Mouse (Mus musculus) heart, embryonic 12.5 days (tissue): ENCODE results near the gene Ubald1. TPM values are rescaled to one million over a fixed set of nuclear protein-coding genes. Genes with fewer than 3 reads are reported as not detected.

ENCODE experiments used
- ATAC-seq: fragments of 200-750 bp; cut with Nextera tagmentation; 2 replicates; pipeline ENCODE4 v1.8.0; 2017; ENCODE audit warnings: moderate TSS enrichment, moderate library complexity; ENCODE audit not compliant: insufficient number of reproducible peaks, low FRiP score
- H3K27ac ChIP-seq: fragments of 300-500 bp; sonication (generic); 2 replicates; pipeline ENCODE4 v1.5.1; 2016; ENCODE audit warnings: mild to moderate bottlenecking, moderate library complexity; ENCODE audit not compliant: poor library complexity, severe bottlenecking
- H3K27me3 ChIP-seq: fragments of 300-500 bp; sonication (generic); replicated peaks from 2 replicates; pipeline ENCODE4 v1.6.1; 2016; ENCODE audit warnings: mild to moderate bottlenecking, moderate library complexity
- H3K36me3 ChIP-seq: fragments of 300-500 bp; sonication (generic); 2 replicates; pipeline ENCODE4 v1.6.1; 2016; ENCODE audit warnings: mild to moderate bottlenecking, moderate library complexity
- H3K4me1 ChIP-seq: fragments of 300-500 bp; sonication (generic); replicated peaks from 2 replicates; pipeline ENCODE4 v1.6.1; 2016; ENCODE audit warnings: mild to moderate bottlenecking
- H3K4me2 ChIP-seq: fragments of 300-500 bp; sonication (generic); 2 replicates; pipeline ENCODE4 v1.6.1; 2016; ENCODE audit warnings: mild to moderate bottlenecking, moderate library complexity
- H3K4me3 ChIP-seq: fragments of 300-500 bp; sonication (generic); 2 replicates; pipeline ENCODE4 v1.5.1; 2016; ENCODE audit warnings: mild to moderate bottlenecking
- H3K9ac ChIP-seq: fragments of 300-500 bp; sonication (generic); 2 replicates; pipeline ENCODE4 v1.6.1; 2016; ENCODE audit warnings: mild to moderate bottlenecking, moderate library complexity
- H3K9me3 ChIP-seq: fragments of 300-500 bp; sonication (generic); replicated peaks from 2 replicates; pipeline ENCODE4 v1.6.1; 2016; ENCODE audit warnings: mild to moderate bottlenecking, moderate library complexity
- WGBS: fragments of 180-500 bp; shearing (Covaris S2); methylation state at CpG from one replicate; pipeline ENCODE4 v1.1.7; 2016; 5-methylcytosine and 5-hydroxymethylcytosine counted together
- polyA plus RNA-seq: library from polyadenylated mRNA; unstranded; fragments of >200 nt; fragmentation: Nextera tagmentation; extraction: Ambion mirVana; gene quantifications from 2 replicates; pipeline ENCODE4 v1.2.1, GENCODE M21; 2016

The Ubald1 gene
- polyA plus RNA-seq, 1 experiment from 2014 or later, result 26.8 TPM

DNA sequence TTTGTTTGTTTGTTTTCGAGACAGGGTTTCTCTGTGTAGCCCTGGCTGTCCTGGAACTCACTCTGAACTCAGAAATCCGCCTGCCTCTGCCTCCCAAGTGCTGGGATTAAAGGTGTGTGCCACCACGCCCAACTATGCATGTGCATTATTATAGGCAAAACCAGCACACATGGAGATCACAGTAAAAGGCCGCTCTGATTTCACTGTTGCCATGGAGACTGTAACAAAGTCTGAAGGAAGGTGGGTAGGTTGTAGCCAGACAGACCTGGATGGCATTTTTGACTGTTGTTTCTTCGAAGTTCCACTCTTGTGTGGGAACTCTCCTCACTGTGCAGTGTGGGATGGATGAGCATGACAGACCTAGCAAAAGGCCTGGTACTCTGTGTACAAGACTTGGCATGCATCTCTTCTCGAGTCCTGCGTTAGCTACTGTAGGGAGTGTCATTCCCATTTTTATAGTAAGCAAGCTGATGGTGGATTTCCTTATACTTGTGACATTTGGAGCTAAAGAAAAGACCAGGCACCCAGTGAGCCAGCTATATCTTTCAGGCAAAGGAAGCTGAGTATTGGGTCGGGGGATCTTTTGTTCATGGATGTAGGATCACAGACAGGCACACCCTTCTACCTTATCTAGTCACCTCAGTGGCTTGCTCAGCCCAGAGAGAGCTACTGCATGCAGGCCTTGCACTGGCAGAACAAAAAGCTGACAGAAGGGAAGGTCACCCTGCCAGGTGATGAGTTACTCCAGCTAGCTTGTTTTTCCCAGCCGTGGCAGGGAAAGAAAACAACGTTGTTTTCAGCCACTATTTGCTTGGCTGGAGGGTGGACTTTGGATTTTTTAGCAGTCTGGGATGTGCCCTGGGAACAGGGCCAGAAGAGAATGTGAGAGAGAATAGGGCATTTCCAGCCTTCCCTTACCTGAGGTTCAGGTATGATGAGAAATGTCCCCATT lies 1.6 kb upstream of the Ubald1 start:
- whole genome bisulfite sequencing, result 73% methylated on average over 10 of the region's 10 CpGs
- peak overlapping the region; percentile 86 for H3K4me3 ChIP-seq
- no peaks in the 10 kb centered on the region for H3K27me3 ChIP-seq
- ATAC-seq, result no peak
- peak overlapping the region; percentile 88 for H3K4me2 ChIP-seq
- no peaks in the 10 kb centered on the region for H3K9me3 ChIP-seq
- no peaks in the 10 kb centered on the region for H3K36me3 ChIP-seq
- H3K9ac ChIP-seq, result peak overlapping the region; percentile 86
- peak overlapping the region; percentile 97 for H3K27ac ChIP-seq
- H3K4me1 ChIP-seq, result peaks cover 27% of the 10 kb centered on the region

GRCm38 (mm10) chr16:4879708-4880124 lies 399 bp downstream of the Ubald1 start:
- WGBS, result 0% methylated on average over 40 of the region's 40 CpGs
- Histone ChIP-seq H3K27me3 (no peaks in the 10 kb centered on the region), H3K4me1 (peaks cover 44% of the 10 kb centered on the region), H3K4me3 (peak overlapping the region; percentile 86), H3K9ac (peak overlapping the region; percentile 84), H3K4me2 (peak overlapping the region; percentile 84), H3K36me3 (peaks cover 14% of the 10 kb centered on the region), H3K27ac (peak overlapping the region; percentile 99), H3K9me3 (no peaks in the 10 kb centered on the region)
- ATAC-seq, result peak; percentile 83

GRCm38 (mm10) chr16:4879101-4879707 lies 911 bp downstream of the Ubald1 start:
- Histone ChIP-seq H3K9ac (peak overlapping the region; percentile 84), H3K9me3 (no peaks in the 10 kb centered on the region), H3K4me2 (peak overlapping the region; percentile 84), H3K36me3 (peaks cover 19% of the 10 kb centered on the region), H3K27me3 (no peaks in the 10 kb centered on the region), H3K4me1 (peaks cover 44% of the 10 kb centered on the region), H3K4me3 (peak overlapping the region; percentile 86), H3K27ac (peak overlapping the region; percentile 99)
- peak; percentile 34 for ATAC-seq
- WGBS, result under 1% methylated on average over 54 of the region's 54 CpGs

DNA sequence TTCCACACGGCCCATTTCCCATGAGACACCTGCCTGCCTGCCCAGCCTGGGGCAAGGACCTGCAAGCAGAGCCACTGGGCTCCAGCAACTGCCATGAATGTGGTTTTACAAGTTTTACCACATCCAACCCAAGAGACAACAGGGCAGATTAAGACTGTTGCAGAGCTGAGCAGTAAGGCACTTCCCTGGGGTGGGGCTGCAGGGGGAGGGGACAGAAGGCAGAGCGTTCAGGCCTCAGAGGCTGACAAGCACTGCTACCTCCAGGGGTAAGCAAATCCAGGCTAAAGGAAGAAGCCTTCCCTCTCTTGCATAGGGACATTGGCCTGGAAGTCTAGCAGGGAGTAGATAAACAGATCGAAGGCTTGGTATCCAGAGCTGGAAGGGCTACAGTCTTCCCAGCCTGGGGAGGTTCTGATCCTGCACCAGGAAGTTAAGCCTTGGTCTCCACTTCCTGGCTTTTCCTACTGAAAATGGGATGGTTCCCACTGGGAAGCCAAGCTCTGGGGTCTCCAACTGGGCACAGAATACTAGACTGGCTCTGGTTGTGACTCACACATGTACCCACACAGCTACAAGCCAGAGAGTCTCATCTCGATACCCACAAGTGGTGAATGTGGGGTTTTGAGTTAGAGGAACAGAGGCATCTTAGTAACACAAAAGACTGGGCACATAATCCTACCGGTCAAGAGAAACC lies 1.8 kb downstream of the Ubald1 start:
- Histone ChIP-seq H3K27me3 (no peaks in the 10 kb centered on the region), H3K4me2 (peak overlapping the region; percentile 84), H3K36me3 (peaks cover 28% of the 10 kb centered on the region), H3K27ac (peak overlapping the region; percentile 99), H3K9ac (peak overlapping the region; percentile 84), H3K4me3 (peak overlapping the region; percentile 86), H3K4me1 (peaks cover 44% of the 10 kb centered on the region), H3K9me3 (no peaks in the 10 kb centered on the region)
- no peak for ATAC-seq
- 21% methylated on average over 5 of the region's 5 CpGs for WGBS

DNA sequence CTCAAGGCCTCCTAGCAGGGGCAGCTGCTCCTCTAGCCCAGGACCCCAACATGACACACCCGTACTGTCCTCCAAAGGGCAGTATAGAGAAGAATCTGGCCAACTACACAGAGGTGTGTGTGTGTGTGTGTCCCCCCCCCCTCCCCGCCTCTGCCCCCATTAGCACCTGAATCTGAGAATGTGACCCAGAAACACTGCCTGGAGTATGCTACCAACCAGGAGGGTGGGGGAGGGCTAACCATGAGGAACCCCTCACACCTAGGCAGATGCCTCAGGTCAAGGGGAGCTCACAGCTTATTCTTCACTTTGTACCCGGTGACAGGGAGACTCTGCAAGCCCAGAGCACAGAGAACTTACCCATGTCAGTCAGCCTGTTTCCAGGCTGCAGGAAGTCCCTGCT lies 2.4 kb downstream of the Ubald1 start:
- Histone ChIP-seq H3K4me2 (peak overlapping the region; percentile 84), H3K9ac (peak overlapping the region; percentile 84)
- 68% methylated on average over 3 of the region's 3 CpGs for WGBS

GRCm38 (mm10) chr16:4877195-4877594 lies 2.9 kb downstream of the Ubald1 start:
- 68% methylated on average over 4 of the region's 4 CpGs for WGBS
- Histone ChIP-seq H3K4me2 (peak overlapping the region; percentile 84), H3K9ac (peak overlapping the region; percentile 84), H3K9me3 (no peaks in the 10 kb centered on the region), H3K27ac (no peak overlapping the region), H3K4me3 (no peak overlapping the region), H3K4me1 (peaks cover 49% of the 10 kb centered on the region), H3K36me3 (peaks cover 29% of the 10 kb centered on the region), H3K27me3 (no peaks in the 10 kb centered on the region)
- ATAC-seq, result no peak

More for the DNA sequence above, 2.4 kb downstream of the Ubald1 start:
- no peak for ATAC-seq
- Histone ChIP-seq H3K27ac (peak overlapping the region; percentile 99; the same call in 1 of the 2 replicates), H3K36me3 (peaks cover 29% of the 10 kb centered on the region), H3K4me3 (peak overlapping the region; percentile 86), H3K9me3 (no peaks in the 10 kb centered on the region), H3K27me3 (no peaks in the 10 kb centered on the region), H3K4me1 (peaks cover 47% of the 10 kb centered on the region)

- H3K4me3 ChIP-seq, result no peak overlapping the region
- WGBS, result 69% methylated on average over 8 of the region's 8 CpGs
- H3K9ac ChIP-seq, result no peak overlapping the region
- no peaks in the 10 kb centered on the region for H3K27me3 ChIP-seq
- no peak overlapping the region for H3K4me2 ChIP-seq
- peaks cover 34% of the 10 kb centered on the region for H3K36me3 ChIP-seq
- no peak overlapping the region for H3K27ac ChIP-seq
- ATAC-seq, result no peak
- no peaks in the 10 kb centered on the region for H3K9me3 ChIP-seq
- peaks cover 49% of the 10 kb centered on the region for H3K4me1 ChIP-seq
Measured at GRCm38 (mm10) chr16:4876033-4876680, 4.0 kb downstream of the Ubald1 start.

DNA sequence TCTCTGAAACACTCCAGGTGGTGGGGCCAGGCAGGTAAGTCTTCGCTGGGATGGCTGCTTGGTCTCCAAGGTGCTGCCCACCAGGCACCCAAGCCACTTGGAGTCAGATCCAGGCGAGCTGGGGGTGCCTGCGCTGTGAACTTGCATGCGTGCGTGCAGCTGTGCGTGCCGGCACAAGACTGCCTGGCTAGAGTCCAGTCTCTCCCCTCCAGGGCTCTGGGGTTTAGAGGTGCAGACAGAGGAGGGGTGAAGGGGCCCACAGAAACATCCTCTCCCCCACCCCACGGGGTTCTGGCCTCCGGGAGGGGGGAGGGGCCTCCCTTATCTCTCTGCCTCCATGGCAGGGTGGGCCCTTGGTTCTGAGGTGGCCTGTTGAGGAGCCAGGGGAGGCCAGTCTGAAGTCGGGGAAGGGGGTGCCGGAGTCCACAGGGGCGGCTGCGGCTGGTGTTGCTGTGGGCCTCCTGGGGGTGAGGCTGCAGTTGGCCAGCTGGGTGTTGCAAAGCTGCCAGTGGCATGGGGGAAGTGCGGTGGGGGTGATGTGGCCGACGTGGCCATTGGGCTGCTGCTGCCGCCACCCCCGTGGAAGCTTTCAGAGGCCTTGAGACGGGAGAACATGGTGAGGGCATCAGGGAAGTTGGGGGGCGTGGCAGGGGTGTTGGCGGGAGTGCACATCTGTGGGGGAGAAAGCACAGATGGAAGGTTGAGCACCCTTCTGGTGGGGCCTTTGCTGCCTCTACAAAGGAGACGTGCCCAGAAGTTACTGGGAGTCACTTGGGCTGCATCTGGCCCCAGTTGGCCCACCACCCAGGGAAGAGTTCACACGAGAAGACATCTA lies 4.7 kb downstream of the Ubald1 start:
- no peak overlapping the region for H3K27ac ChIP-seq
- H3K9ac ChIP-seq, result no peak overlapping the region
- H3K36me3 ChIP-seq, result peaks cover 34% of the 10 kb centered on the region
- no peak for ATAC-seq
- 73% methylated on average over 23 of the region's 23 CpGs for WGBS
- no peaks in the 10 kb centered on the region for H3K9me3 ChIP-seq
- no peaks in the 10 kb centered on the region for H3K27me3 ChIP-seq
- H3K4me1 ChIP-seq, result peaks cover 47% of the 10 kb centered on the region
- no peak overlapping the region for H3K4me3 ChIP-seq
- H3K4me2 ChIP-seq, result no peak overlapping the region

DNA sequence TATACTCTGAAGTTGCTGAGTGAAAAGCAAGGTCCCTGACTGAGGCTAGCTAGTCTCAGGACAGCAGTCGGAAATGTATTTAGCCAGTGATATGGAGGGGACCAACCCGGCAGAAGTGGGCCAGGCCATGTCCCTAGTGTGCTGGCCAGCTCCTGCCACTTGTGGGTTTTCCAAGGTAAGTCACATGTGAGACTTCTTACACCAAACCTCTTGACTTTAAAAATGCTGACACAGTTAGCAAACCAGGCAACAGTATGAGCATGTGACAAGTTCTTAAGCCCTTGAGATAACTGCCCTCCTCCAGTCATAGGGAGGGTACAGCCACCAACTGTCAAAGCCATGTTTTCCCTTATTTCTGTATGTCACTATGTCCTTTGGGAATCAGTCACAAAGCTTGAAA lies 8.2 kb downstream of the Ubald1 start:
- Histone ChIP-seq H3K27me3 (no peaks in the 10 kb centered on the region), H3K27ac (no peak overlapping the region), H3K4me2 (no peak overlapping the region), H3K9me3 (no peaks in the 10 kb centered on the region), H3K4me3 (no peak overlapping the region), H3K4me1 (peaks cover 30% of the 10 kb centered on the region), H3K36me3 (peaks cover 47% of the 10 kb centered on the region), H3K9ac (no peak overlapping the region)
- WGBS, result 36% methylated on average over 2 of the region's 2 CpGs
- ATAC-seq, result no peak

GRCm38 (mm10) chr16:4870490-4870889 lies 9.6 kb downstream of the Ubald1 start:
- H3K9me3 ChIP-seq, result no peaks in the 10 kb centered on the region
- no peaks in the 10 kb centered on the region for H3K27me3 ChIP-seq
- no peak overlapping the region for H3K4me2 ChIP-seq
- peaks cover 22% of the 10 kb centered on the region for H3K4me1 ChIP-seq
- H3K36me3 ChIP-seq, result peaks cover 41% of the 10 kb centered on the region
- no peak overlapping the region for H3K27ac ChIP-seq
- H3K4me3 ChIP-seq, result no peak overlapping the region
- no peak overlapping the region for H3K9ac ChIP-seq
- ATAC-seq, result no peak
- WGBS, result 87% methylated on average over 5 of the region's 5 CpGs
